Mouse (Mus musculus) kidney, adult 2 months (tissue): ENCODE data around the gene Capn7.

ENCODE experiments used
- CTCF ChIP-seq: fragments of 200-500 bp; conservative IDR thresholded peaks from 2 replicates; pipeline ENCODE4 v1.5.1; 2011; ENCODE audit warnings: low read depth, mild to moderate bottlenecking, control low read depth, low read length, moderate library complexity, mixed read lengths; ENCODE audit not compliant: insufficient read depth, insufficient read length
- POLR2A ChIP-seq: fragments of 200-500 bp; IDR thresholded peaks from one replicate; pipeline ENCODE4 v1.6.1; 2011; ENCODE audit warnings: low read depth, low read length, control low read depth

GRCm38 (mm10) chr14:31376331-31376730 lies 39.9 kb downstream of the Capn7 start:
- TF ChIP-seq CTCF: no peak
- TF ChIP-seq POLR2A: no peak
